Mouse (Mus musculus) ES-Bruce4 (cell line): ENCODE results near the gene Atp7b.

Source experiments
- CTCF ChIP-seq: IDR thresholded peaks from one replicate; pipeline ENCODE4 v1.8.1; 2011; ENCODE audit warnings: low read depth, low read length
- EP300 ChIP-seq: IDR thresholded peaks from 2 replicates; pipeline ENCODE4 v1.6.1; 2011; ENCODE audit warnings: low read depth, low read length; ENCODE audit not compliant: insufficient read depth
- POLR2A ChIP-seq: IDR thresholded peaks from one replicate; pipeline ENCODE4 v1.8.1; 2011; ENCODE audit warnings: low read length; ENCODE audit not compliant: insufficient read depth

GRCm38 (mm10) chr8:22042515-22042914 lies 17.6 kb downstream of the Atp7b start:
- TF ChIP-seq CTCF = no peak
- no peak for TF ChIP-seq EP300
- no peak for TF ChIP-seq POLR2A
